8 mouse cellular contexts compared by ENCODE assay signal in the genomic region with DNA sequence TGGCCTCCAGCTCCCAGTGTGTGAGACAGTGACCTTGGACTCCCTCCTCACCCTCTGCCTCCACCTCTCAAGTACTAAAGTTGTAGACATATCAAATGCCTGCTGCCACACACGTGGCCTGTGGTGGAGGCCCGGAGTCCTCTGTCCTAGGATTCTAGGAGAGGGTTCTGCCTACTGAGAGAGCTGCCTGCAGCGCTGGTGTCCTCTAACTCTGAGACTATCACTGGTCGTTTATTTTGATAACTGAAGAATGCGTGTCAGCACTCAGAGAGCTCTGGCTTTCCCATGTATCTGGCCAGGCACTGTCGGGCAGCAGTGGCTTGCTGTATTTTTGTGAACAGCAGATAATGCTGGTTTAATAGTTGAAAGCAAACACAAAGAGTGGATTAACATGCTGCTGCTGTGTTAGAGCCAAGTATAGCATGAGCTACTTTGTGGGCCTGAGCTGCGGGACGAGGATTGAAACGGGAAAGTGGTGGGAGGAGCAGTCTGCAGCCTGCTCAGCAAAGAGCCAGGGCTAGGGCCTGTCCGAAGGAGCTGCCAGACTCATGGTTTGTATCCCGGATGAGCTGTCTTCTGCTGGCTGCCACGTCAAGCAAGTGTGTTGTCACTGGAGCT. TPM values are rescaled to one million over a fixed set of nuclear protein-coding genes. Genes with fewer than 3 reads are reported as not detected.
DNase-seq lines count a peak whose midpoint lies in the region; ATAC-seq lines count a peak whose summit lies in the region.

No protein-coding gene starts in this region.

- no peak overlapping the region for H3K4me3 ChIP-seq in embryonic facial prominence, embryonic 12.5 days
- H3K4me3 ChIP-seq in heart, embryonic 15.5 days: no peak overlapping the region
- no peak overlapping the region for H3K4me3 ChIP-seq in liver, embryonic 16.5 days (ENCODE audit: low read depth, low read length)

- H3K4me2 ChIP-seq in embryonic facial prominence, embryonic 12.5 days (replicated peaks): no peak overlapping the region
- H3K4me2 ChIP-seq in heart, embryonic 15.5 days: peak overlapping the region; percentile 37
- no peak overlapping the region for H3K4me2 ChIP-seq in liver, embryonic 16.5 days (ENCODE audit: low read depth, low read length)

- H3K27me3 ChIP-seq in embryonic facial prominence, embryonic 12.5 days: no peaks in the 10 kb centered on the region
- no peaks in the 10 kb centered on the region for H3K27me3 ChIP-seq in heart, embryonic 15.5 days
- no peaks in the 10 kb centered on the region for H3K27me3 ChIP-seq in liver, embryonic 16.5 days (ENCODE audit: control insufficient read depth, insufficient read depth, low read depth, low read length)

- no peak for ATAC-seq in embryonic facial prominence, embryonic 12.5 days (ENCODE audit: insufficient number of reproducible peaks, insufficient read depth, low FRiP score, low TSS enrichment)
- ATAC-seq in heart, embryonic 15.5 days (replicated peaks; ENCODE audit: insufficient number of reproducible peaks, insufficient read depth, low FRiP score, low read depth): peak; percentile 79
- peak; percentile 62 for ATAC-seq in liver, embryonic 16.5 days (ENCODE audit: low read depth)
- ATAC-seq in erythroid progenitor cell, adult 5-6 weeks (replicated peaks; ENCODE audit: low FRiP score, poor library complexity, severe bottlenecking): no peak

- peak; percentile 97 for DNase-seq in heart, adult 11 months
- DNase-seq in heart, postnatal 25 days (ENCODE audit: low spot score): no peak
- DNase-seq in retina, embryonic 14.5 days (ENCODE audit: low spot score): no peak
- DNase-seq in natural killer cell, adult 2 months (ENCODE audit: low spot score in 2 of 2): no peak

- H3K4me1 ChIP-seq in embryonic facial prominence, embryonic 12.5 days: peaks cover 66% of the 10 kb centered on the region
- H3K4me1 ChIP-seq in heart, embryonic 15.5 days (replicated peaks): peaks cover 79% of the 10 kb centered on the region
- peaks cover 8% of the 10 kb centered on the region for H3K4me1 ChIP-seq in liver, embryonic 16.5 days (ENCODE audit: control insufficient read depth, low read depth, low read length)

- peak overlapping the region; percentile 15 for H3K9ac ChIP-seq in embryonic facial prominence, embryonic 12.5 days
- peak overlapping the region; percentile 42; the same call in 1 of the 2 replicates for H3K9ac ChIP-seq in heart, embryonic 15.5 days
- no peak overlapping the region for H3K9ac ChIP-seq in liver, embryonic 16.5 days (ENCODE audit: low read depth, low read length)

- WGBS in embryonic facial prominence, embryonic 12.5 days: 35% methylated on average over 12 of the region's 12 CpGs
- 13% methylated on average over 12 of the region's 12 CpGs for WGBS in heart, embryonic 15.5 days
- 65% methylated on average over 12 of the region's 12 CpGs for WGBS in liver, embryonic 16.5 days (ENCODE audit: insufficient replicate concordance)

- H3K36me3 ChIP-seq in embryonic facial prominence, embryonic 12.5 days: peaks cover 4% of the 10 kb centered on the region; the same call in 1 of the 2 replicates
- H3K36me3 ChIP-seq in heart, embryonic 15.5 days: peaks cover 2% of the 10 kb centered on the region; the same call in 1 of the 2 replicates
- no peaks in the 10 kb centered on the region for H3K36me3 ChIP-seq in liver, embryonic 16.5 days (ENCODE audit: control insufficient read depth, insufficient read depth)

- intact Hi-C loops in heart, postnatal 25 days (cut with DNase I): no loop called here

- peak overlapping the region; percentile 85 for H3K27ac ChIP-seq in embryonic facial prominence, embryonic 12.5 days
- H3K27ac ChIP-seq in heart, embryonic 15.5 days: peak overlapping the region; percentile 95
- peak overlapping the region; percentile 38; the same call in 1 of the 2 replicates for H3K27ac ChIP-seq in liver, embryonic 16.5 days (ENCODE audit: low read length)

- H3K9me3 ChIP-seq in embryonic facial prominence, embryonic 12.5 days: no peaks in the 10 kb centered on the region
- H3K9me3 ChIP-seq in heart, embryonic 15.5 days (replicated peaks): no peaks in the 10 kb centered on the region
- H3K9me3 ChIP-seq in liver, embryonic 16.5 days (replicated peaks; ENCODE audit: control insufficient read depth, low read length): no peaks in the 10 kb centered on the region

RNA-seq across cellular contexts. Expression of gene Sec14l1, which starts 13.1 kb away (rescaled TPM):
- 10 to 100 TPM; 71.7 to 74.1 TPM for total RNA-seq in heart, postnatal 25 days (2021)
- polyA plus RNA-seq in embryonic facial prominence, embryonic 12.5 days (2016; fragmentation: Nextera tagmentation; extraction: Ambion mirVana): 55.6 and 61.0 TPM in 2 replicates
- 42.1 and 48.8 TPM in 2 replicates for polyA plus RNA-seq in heart, embryonic 15.5 days (2015; fragmentation: Nextera tagmentation; extraction: Ambion mirVana)
- polyA plus RNA-seq in liver, embryonic 16.5 days (2015; fragmentation: Nextera tagmentation; extraction: Ambion mirVana): 18.4 and 19.3 TPM in 2 replicates
- 27.4 and 32.3 TPM in 2 replicates for total RNA-seq in erythroid progenitor cell, adult 5-6 weeks (2015; ENCODE audit: low replicate concordance)
- total RNA-seq in erythroid progenitor cell, adult 5-6 weeks (2017; ENCODE audit: low replicate concordance): 41.3 and 44.3 TPM in 2 replicates

Comparison
In these comparisons a context has a peak if more than half of its experiments do, and no peak if none do; other contexts are left out.
1. ATAC-seq: peak in heart, embryonic 15.5 days (single experiment) and liver, embryonic 16.5 days (single experiment); none in embryonic facial prominence, embryonic 12.5 days (single experiment) and erythroid progenitor cell, adult 5-6 weeks (single experiment).
2. H3K27ac ChIP-seq: peak in every context shown above with its lines; median percentile 95 in heart, embryonic 15.5 days; 85 in embryonic facial prominence, embryonic 12.5 days; 38 in liver, embryonic 16.5 days.